ENCODE assay signal across 10 mouse cellular contexts in the genomic region with DNA sequence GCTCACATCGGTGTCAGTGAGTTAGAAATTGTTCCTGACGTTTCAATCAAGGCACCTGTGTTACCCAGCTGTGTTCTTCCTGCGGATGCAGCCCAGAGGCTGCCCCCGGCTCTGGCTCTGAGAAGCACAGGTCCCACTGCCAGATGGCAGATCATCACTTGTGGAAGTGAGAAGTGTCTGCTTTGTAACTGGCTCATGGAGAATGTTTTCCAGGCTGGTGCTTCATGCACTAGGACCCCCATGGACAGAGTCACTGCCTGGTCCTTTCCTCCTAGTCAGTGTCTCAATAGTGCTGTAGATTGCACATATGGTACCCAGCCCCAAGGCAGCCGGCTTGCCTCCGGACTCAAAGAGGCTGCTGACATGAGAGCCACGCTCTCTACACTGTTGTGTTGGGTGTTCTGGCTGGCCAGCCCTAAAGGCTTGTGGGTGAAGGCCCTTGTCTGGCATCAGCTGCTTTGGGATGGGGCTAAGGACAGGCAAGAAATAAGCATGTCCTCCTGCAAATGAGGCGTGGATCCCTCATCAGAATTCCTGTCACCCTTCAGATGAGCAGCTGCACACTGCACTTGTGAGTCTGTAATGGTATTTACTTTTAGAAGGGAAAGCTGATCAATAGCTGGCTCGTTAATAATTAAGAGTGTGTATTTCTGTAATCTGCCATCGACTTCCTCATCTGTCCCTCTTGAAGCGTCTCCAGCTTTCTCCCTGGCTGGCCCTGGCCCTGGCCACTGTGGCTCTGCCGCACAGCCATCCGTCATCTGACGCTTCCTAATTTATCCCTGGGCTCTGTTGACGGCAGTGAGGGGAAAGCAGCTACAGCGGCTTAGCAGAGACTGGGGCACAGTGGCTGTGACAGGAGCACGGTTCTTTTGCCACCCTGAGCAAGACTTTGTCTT. TPM values are rescaled to one million over a fixed set of nuclear protein-coding genes. Genes with fewer than 3 reads are reported as not detected.
DNase-seq lines count a peak whose midpoint lies in the region; ATAC-seq lines count a peak whose summit lies in the region.
"Had no signal": no experiment of that assay in that cellular context is flagged by ENCODE, and none has a peak within 500 bp of the region (broad histone marks: within the 10 kb centered on the region; RNA-seq: fewer than 3 reads in every experiment).

No protein-coding gene starts in this region.

- H3K27ac ChIP-seq in forebrain, embryonic 12.5 days = peak overlapping the region; percentile 63
- H3K27ac ChIP-seq in heart, embryonic 13.5 days (replicated peaks) = peak overlapping the region; percentile 42; the same call in 1 of the 2 replicates
- H3K27ac ChIP-seq in midbrain, embryonic 12.5 days (replicated peaks) = peak overlapping the region; percentile 54
- H3K27ac ChIP-seq: intestine, embryonic 15.5 days had no signal

- no peaks in the 10 kb centered on the region for H3K9me3 ChIP-seq in forebrain, embryonic 12.5 days
- H3K9me3 ChIP-seq in heart, embryonic 13.5 days = no peaks in the 10 kb centered on the region
- H3K9me3 ChIP-seq in midbrain, embryonic 12.5 days = no peaks in the 10 kb centered on the region
- H3K9me3 ChIP-seq: intestine, embryonic 15.5 days had no signal

- intact Hi-C loops in heart, postnatal 25 days (cut with DNase I) = no loop called here

- WGBS in forebrain, embryonic 12.5 days = 78% methylated on average over 17 of the region's 17 CpGs
- WGBS in heart, embryonic 13.5 days = 63% methylated on average over 17 of the region's 17 CpGs
- 81% methylated on average over 17 of the region's 17 CpGs for WGBS in midbrain, embryonic 12.5 days

- peak; percentile 36 to 47 for DNase-seq in heart, adult 18-20 months
- no peak for DNase-seq in heart, postnatal 25 days (ENCODE audit: low spot score)
- no peak for DNase-seq in frontal cortex, postnatal 14 days (ENCODE audit: low spot score in 2 of 2)
- no peak for DNase-seq in spleen, postnatal 14 days (ENCODE audit: low spot score in 2 of 2)
- DNase-seq: lung, adult 18-20 months had no signal

- peaks cover 81% of the 10 kb centered on the region for H3K36me3 ChIP-seq in forebrain, embryonic 12.5 days (replicated peaks)
- H3K36me3 ChIP-seq in heart, embryonic 13.5 days = peaks cover 99% of the 10 kb centered on the region
- H3K36me3 ChIP-seq in midbrain, embryonic 12.5 days = peaks cover 94% of the 10 kb centered on the region

- H3K4me3 ChIP-seq in forebrain, embryonic 12.5 days (replicated peaks) = no peak overlapping the region
- no peak overlapping the region for H3K4me3 ChIP-seq in heart, embryonic 13.5 days
- H3K4me3 ChIP-seq in midbrain, embryonic 12.5 days = no peak overlapping the region
- H3K4me3 ChIP-seq: intestine, embryonic 15.5 days had no signal

- no peaks in the 10 kb centered on the region for H3K27me3 ChIP-seq in forebrain, embryonic 12.5 days
- H3K27me3 ChIP-seq in heart, embryonic 13.5 days (replicated peaks) = no peaks in the 10 kb centered on the region
- H3K27me3 ChIP-seq in midbrain, embryonic 12.5 days = no peaks in the 10 kb centered on the region
- H3K27me3 ChIP-seq: intestine, embryonic 15.5 days had no signal

- peaks cover 6% of the 10 kb centered on the region; the same call in 1 of the 2 replicates for H3K4me1 ChIP-seq in forebrain, embryonic 12.5 days
- H3K4me1 ChIP-seq in heart, embryonic 13.5 days = peaks cover 11% of the 10 kb centered on the region
- no peaks in the 10 kb centered on the region; the same call in 1 of the 2 replicates for H3K4me1 ChIP-seq in midbrain, embryonic 12.5 days
- H3K4me1 ChIP-seq: intestine, embryonic 15.5 days had no signal

- H3K9ac ChIP-seq in forebrain, embryonic 12.5 days = no peak overlapping the region
- H3K9ac ChIP-seq in heart, embryonic 13.5 days = peak overlapping the region; percentile 40
- no peak overlapping the region for H3K9ac ChIP-seq in midbrain, embryonic 12.5 days (replicated peaks)
- H3K9ac ChIP-seq: intestine, embryonic 15.5 days had no signal

- ATAC-seq in forebrain, embryonic 12.5 days (ENCODE audit: low FRiP score) = no peak
- no peak for ATAC-seq in heart, embryonic 13.5 days (ENCODE audit: extremely low read depth, insufficient number of reproducible peaks, low FRiP score, low TSS enrichment)
- ATAC-seq in midbrain, embryonic 12.5 days (ENCODE audit: low FRiP score, low read depth) = no peak
- ATAC-seq in erythroblast, adult 5-6 weeks (replicated peaks; ENCODE audit: low FRiP score, poor library complexity, severe bottlenecking) = no peak
- ATAC-seq: intestine, embryonic 15.5 days had no signal

- H3K4me2 ChIP-seq in forebrain, embryonic 12.5 days = no peak overlapping the region
- H3K4me2 ChIP-seq in heart, embryonic 13.5 days = no peak overlapping the region
- no peak overlapping the region for H3K4me2 ChIP-seq in midbrain, embryonic 12.5 days (replicated peaks)
- H3K4me2 ChIP-seq: intestine, embryonic 15.5 days had no signal

RNA-seq across cellular contexts. Expression of a gene that starts 47.5 kb away (rescaled TPM):
- 10 to 100 TPM; 29.6 to 30.3 TPM for total RNA-seq in heart, adult 18-20 months (2021)
- 10 to 100 TPM; 37.9 to 38.1 TPM for total RNA-seq in heart, postnatal 25 days (2021)
- 61.6 and 63.4 TPM in 2 replicates for polyA plus RNA-seq in forebrain, embryonic 12.5 days (2016; fragmentation: Nextera tagmentation; extraction: Ambion mirVana)
- 25.5 and 25.9 TPM in 2 replicates for polyA plus RNA-seq in heart, embryonic 13.5 days (2015; fragmentation: Nextera tagmentation; extraction: Ambion mirVana)
- 75.1 and 80.4 TPM in 2 replicates for polyA plus RNA-seq in midbrain, embryonic 12.5 days (2016; fragmentation: Nextera tagmentation; extraction: Ambion mirVana)
- total RNA-seq in erythroblast, adult 5-6 weeks (2015; ENCODE audit: low replicate concordance) = 1.7 and 5.0 TPM in 2 replicates
- 2.9 and 3.5 TPM in 2 replicates for total RNA-seq in erythroblast, adult 5-6 weeks (2017; ENCODE audit: low replicate concordance)

Comparison
In these comparisons a context has a peak if more than half of its experiments do, and no peak if none do; other contexts are left out.
1. DNase-seq: peak in heart, adult 18-20 months (2 of 2); none in heart, postnatal 25 days (single experiment), frontal cortex, postnatal 14 days (0 of 2) and spleen, postnatal 14 days (0 of 2).
2. RNA of a gene that starts 47.5 kb away (total RNA-seq): 37.9 to 38.1 TPM in heart, postnatal 25 days and 29.6 to 30.3 TPM in heart, adult 18-20 months; 1.7 to 5.0 TPM in erythroblast, adult 5-6 weeks; every median in the first group is over 4 times any median in the second.
3. Peak in every context shown above with its lines, with median percentiles within 50 percentile points of each other: H3K27ac ChIP-seq.